Mouse (Mus musculus) urinary bladder, adult 2 months (tissue): Measurements from ENCODE around the gene Myt1. TPM values are rescaled to one million over a fixed set of nuclear protein-coding genes. Genes with fewer than 3 reads are reported as not detected.
"Not testable (repeated sequence)": the region's sequence is repeated elsewhere in the genome, so short reads cannot be mapped to it uniquely, and the experiment has no call there.

Experiments used
- DNase-seq: peaks from one replicate; pipeline ENCODE4 v3.0.0; 2022; ENCODE audit warnings: low spot score
- polyA plus RNA-seq: library from polyadenylated mRNA; depleted of rRNA; stranded (reverse); fragments of >200 nt; gene quantifications from 2 replicates; pipeline ENCODE4 v1.2.3, GENCODE M21; 2012; rRNA removed

The Myt1 gene
- polyA plus RNA-seq, 1 experiment: 0.03 TPM

DNA sequence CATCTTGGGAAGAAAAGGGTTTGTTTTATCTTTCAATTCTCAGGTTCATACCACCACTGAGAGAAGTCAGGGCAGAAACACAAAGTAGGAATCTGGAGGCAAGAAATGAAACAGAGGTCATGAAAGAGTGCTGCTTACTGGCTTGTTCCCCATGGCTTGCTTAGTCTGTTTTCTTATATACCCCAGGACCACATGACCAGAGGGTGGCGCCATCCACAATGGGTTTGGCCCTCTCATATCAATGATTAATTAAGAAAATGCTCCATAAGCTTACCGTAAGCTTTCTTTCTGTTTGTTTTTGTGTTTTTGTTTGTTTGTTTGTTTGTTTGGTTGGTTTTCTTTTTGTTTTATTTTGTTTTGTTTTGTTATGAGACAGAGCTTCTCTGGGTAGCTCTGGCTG is 14.6 kb downstream of the Myt1 start:
- DNase-seq: no peak

DNA sequence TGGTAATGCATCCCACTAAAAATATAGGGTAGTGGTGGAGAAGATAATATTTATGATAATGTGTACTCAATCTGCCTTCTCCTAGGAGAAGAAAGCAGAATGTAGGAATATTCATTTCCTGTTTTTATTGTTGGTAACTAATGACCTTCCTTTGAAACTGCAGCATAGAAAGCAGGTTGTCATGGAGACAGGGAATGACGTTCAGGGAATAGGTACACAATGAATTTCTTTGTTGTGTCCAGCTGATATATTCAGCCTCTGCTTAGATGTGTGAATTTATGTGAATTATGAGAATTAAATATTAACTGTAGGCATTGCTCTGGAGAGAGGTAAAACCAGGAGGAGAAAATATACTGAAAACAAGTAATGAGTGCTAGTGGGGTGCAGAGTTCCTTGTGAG is 18.3 kb downstream of the Myt1 start:
- no peak for DNase-seq

DNA sequence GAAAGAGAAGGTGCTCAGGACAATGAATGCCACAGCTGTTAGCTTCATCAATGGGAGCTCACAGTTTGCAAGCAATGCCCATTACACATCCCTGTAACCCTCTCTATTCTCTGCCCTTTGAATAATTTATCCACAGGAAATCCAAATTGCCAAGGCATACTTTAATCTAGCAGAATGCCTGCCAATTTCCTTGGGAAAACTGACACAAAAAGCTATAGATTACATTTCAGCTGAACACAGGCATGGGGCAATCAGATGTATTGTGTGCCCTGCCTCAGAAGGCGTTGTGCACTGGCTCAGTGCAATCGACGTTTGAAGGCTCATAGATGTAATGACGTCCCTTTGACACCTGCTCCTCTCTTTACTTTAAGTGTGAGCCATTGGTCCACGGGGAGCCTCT is 24.7 kb downstream of the Myt1 start:
- no peak for DNase-seq

- no peak for DNase-seq
Measured at GRCm38 (mm10) chr2:181789396-181789795, 26.3 kb downstream of the Myt1 start.

- not testable (repeated sequence) for DNase-seq
Measured at GRCm38 (mm10) chr2:181793186-181793585, 30.1 kb downstream of the Myt1 start.

DNA sequence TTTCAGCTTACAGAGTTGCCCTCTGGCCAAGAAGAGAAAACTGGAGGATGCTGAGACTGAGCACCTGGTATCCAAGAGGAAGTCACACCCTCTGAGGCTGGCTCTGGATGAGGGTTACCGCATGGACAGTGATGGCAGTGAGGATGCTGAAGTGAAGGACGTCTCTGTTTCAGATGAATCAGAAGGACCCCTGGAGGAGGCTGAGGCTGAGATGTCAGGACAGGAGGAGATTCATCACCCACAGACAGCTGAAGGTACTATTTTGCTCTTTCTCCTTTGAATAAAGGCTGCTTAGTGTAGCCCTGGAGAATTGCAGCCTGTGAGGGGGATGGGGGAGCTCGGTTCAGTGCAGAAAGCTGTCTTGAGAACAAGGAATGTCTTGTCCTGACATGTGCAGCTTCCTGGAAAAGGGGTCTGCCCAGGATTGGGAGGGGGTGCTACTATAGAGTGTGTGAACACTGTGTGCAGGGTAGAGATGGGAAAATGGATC is 32.6 kb downstream of the Myt1 start:
- DNase-seq: no peak

DNA sequence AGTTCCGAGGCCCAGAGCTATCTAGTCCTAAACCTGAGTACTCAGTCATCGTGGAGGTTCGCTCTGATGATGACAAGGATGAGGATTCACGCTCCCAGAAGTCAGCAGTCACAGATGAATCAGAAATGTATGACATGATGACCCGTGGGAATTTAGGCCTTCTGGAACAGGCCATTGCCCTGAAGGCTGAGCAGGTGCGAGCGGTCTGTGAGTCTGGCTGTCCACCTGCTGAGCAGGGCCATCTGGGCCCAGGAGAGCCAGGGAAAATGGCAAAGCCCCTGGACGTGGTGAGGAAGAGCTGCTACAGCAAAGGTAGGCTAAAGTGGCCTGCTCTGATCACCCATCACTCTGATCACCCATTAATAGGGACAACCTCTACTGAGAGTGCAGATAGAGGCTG is 34.5 kb downstream of the Myt1 start:
- DNase-seq: no peak

- DNase-seq: no peak
Measured at GRCm38 (mm10) chr2:181829032-181829650, 66.0 kb downstream of the Myt1 start.

- no peak for DNase-seq
Measured at GRCm38 (mm10) chr2:181832745-181833144, 69.6 kb downstream of the Myt1 start.

GRCm38 (mm10) chr2:181837372-181838292 is 74.5 kb downstream of the Myt1 start, which contains the start of gene Pcmtd2:
TSS of gene Pcmtd2 (plus strand) at chr2:181837854.
- DNase-seq: peak; percentile 79

DNA sequence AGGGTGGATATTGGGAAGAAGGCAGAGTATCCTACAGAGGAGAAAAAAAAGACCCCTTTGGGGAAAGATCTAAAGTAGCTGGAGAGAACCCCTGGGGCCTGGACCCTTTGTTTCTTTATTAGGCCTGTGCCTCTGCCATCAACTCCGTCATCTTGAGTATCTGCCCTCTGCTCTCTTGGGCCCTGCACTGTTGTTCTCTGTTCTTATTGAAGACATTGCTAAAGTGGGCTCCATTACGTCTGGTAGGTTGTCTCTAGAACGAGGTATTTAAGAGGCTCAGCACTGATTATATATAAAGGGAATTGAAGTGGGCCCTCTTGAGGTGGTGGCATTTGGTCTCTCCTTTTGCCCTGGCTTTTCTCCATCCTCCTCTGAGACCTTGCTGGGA is 75.2 kb downstream of the Myt1 start:
- no peak for DNase-seq

DNA sequence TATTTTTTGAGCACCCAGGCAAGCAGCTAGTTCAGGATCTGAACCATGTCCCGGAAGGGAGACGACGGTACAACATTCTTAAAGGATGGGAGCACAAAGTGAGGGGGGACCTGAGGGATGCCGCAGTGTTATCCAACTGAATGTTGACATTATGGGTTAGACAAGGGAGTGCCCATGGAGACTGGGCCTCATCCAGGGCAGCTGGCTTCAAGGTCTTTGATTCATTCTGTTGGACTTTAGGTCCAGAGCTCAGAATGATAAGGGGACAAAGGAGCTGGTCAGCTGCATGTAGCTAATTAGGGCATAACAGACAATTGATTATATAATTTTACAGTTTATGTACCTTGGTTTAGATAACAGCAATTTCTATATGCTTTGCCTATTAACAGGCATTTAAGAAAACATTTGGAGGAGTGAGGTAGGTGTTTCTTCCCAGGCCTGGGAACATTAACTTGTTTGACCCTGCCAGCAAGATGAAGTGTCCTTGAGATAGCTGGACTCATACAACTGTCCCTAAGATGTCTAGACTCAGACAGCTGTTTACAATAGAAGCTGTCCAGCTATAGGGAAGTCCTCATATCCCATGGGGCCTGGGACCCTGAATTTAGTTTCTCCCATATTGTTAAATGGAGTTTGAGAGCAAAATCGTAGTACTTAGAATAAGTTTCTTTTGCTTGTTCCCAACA is 82.7 kb downstream of the Myt1 start:
- no peak for DNase-seq

DNA sequence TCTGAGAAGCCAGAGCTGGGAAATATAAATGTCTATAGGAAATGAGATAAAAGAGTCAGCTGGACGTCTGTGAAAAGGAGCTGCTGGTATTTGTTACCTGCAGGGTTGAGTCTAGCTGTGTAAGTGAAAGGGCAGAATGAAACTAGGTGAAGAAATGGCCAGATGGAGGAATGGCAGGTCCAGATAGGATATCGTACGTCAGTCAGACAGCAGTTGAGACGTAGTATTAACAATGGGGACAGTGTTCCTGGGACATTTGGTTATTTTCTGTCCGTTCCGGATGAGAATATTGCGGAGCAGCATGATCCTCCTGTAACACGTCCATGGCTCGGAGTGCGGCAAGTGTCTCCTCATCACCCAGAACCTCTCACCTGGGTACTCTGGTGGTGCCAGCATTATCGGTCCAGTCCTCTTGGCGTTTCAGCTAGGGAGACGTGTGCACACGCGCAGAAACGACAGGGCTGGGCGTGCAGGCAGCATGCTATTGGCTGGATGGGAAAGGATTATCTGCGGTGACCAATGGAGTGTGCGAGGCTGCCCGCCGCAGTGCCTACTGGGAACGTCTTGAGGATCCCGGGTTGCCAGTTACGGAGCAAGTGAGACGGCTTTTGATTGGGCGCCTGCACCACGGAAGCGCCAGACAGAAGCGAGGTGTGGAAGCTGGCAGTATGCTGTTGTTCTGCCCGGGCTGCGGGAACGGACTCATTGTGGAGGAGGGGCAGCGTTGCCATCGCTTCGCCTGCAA is 100.8 kb downstream of the Myt1 start, which contains the start of gene Polr3k:
Polr3k (plus strand) TSS at position 547 of the 745 bp plus-strand sequence.
- peak; percentile 78 for DNase-seq

- no peak for DNase-seq
Measured at GRCm38 (mm10) chr2:181864536-181864860, 101.4 kb downstream of the Myt1 start.

DNA sequence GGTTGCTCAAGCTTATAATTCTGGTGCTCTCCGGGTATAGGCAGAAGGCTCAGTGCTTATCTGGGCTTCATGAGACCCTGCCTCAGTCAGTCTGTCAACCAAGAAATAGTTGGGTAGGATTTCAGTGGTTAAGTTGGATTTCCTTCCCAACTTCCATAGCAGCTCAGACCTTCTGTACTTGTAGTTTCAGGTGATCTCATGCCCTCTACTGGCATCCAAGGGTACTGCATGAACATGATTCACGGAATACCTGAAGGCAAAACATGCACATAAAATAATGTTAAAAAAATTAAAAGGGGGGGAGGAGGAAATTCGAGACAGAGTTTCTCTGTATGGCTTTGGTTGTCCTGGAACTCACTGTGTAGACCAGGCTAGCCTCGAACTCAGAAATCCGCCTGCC is 103.8 kb downstream of the Myt1 start:
- no peak for DNase-seq

DNA sequence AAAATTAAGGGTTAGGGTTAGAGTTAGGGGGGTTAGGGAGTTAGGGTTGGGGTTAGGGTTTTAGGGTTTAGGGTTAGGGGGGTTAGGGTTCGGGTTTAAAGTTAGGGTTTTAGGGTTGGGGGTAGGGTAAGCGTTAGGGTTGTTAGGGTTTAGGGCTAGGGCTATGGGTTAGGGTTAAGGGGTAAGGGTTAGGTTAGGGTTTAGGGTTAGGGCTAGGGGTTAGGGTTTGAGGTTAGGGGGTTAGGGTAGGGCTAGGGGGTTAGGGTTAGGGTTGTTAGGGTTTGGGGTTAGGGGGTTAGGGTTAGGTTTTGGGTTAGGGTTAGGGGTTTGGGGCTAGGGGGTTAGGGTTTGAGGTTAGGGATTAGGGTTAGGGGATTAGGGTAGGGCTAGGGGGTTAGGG is 107.9 kb downstream of the Myt1 start:
- DNase-seq: no peak

Other genes starting within 250 kb of the Myt1 start
- gene Dnajc5, start 242.8 kb upstream of the Myt1 start, polyA plus RNA-seq: 51.2 and 52.7 TPM in 2 replicates
- gene Uckl1, start 178.4 kb upstream of the Myt1 start, polyA plus RNA-seq: 139 and 214 TPM in 2 replicates
- gene Prpf6, start 171.5 kb upstream of the Myt1 start, polyA plus RNA-seq: 30.7 and 40.9 TPM in 2 replicates
- 43.9 and 52.6 TPM in 2 replicates for gene Zfp512b, start 170.5 kb upstream of the Myt1 start, polyA plus RNA-seq
- gene Samd10, start 164.1 kb upstream of the Myt1 start, polyA plus RNA-seq: 14.7 and 20.2 TPM in 2 replicates
- 0.11 TPM in 1 of 2 replicates, not detected in the other for gene Gm29797, start 106.3 kb upstream of the Myt1 start, polyA plus RNA-seq
- 20.0 and 27.2 TPM in 2 replicates for gene Sox18, start 91.7 kb upstream of the Myt1 start, polyA plus RNA-seq
- 27.8 and 38.0 TPM in 2 replicates for gene Tcea2, start 83.0 kb upstream of the Myt1 start, polyA plus RNA-seq
- 40.4 and 51.8 TPM in 2 replicates for gene Rgs19, start 69.4 kb upstream of the Myt1 start, polyA plus RNA-seq
- not detected in 2 replicates for gene Lkaaear1, start 64.9 kb upstream of the Myt1 start, polyA plus RNA-seq
- 0.18 and 0.24 TPM in 2 replicates for gene Oprl1, start 48.3 kb upstream of the Myt1 start, polyA plus RNA-seq
- 43.8 and 51.5 TPM in 2 replicates for gene Pcmtd2, start 74.5 kb downstream of the Myt1 start, polyA plus RNA-seq
- gene Polr3k, start 101.0 kb downstream of the Myt1 start, polyA plus RNA-seq: 20.5 and 23.0 TPM in 2 replicates
- gene Gm14496, start 227.8 kb downstream of the Myt1 start, polyA plus RNA-seq: not detected in 2 replicates